Mouse (Mus musculus): ENCODE results near the gene Lysmd4. TPM values are rescaled to one million over a fixed set of nuclear protein-coding genes. Genes with fewer than 3 reads are reported as not detected.
A peak's percentile ranks its signal among the peaks of the same experiment; 100 is the strongest.

Lysmd4 gene
- polyA plus RNA-seq, 1 experiment = 9.3 TPM

DNA sequence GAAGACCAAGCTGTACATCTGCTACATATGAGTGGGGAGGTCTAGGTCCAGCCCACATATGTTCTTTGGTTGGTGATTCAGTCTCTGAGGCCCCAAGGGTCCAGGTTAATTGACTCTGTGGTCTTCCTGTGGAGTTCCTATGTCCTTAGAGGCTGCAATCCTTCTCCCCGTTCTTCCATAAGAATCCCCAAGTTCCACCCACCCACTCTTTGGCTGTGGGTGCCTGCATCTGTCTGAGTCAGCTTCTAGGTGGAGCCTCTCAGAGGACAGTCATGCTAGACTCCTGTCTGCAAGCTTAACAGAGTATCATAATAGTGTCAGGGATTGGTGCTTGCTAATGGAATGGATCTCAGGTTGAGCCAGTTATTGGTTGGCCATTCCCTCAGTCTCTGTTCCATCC lies 8.8 kb upstream of the Lysmd4 start:
- no peak for DNase-seq
- WGBS = 79% methylated on average over 1 of the region's 1 CpGs
- H3K4me3 ChIP-seq (ENCODE audit: control insufficient read depth, insufficient read depth, low read length) = no peak overlapping the region
- TF ChIP-seq CTCF (IDR thresholded peaks at IDR 0.05; ENCODE audit: borderline replicate concordance, control insufficient read depth, extremely low read depth, insufficient read depth, low read length, poor library complexity) (no peak), POLR2A (IDR thresholded peaks at IDR 0.05; ENCODE audit: control insufficient read depth, extremely low read depth, insufficient read depth, low read length, poor library complexity) (no peak)
- H3K36me3 ChIP-seq (ENCODE audit: control insufficient read depth, insufficient read depth, low read length) = no peaks in the 10 kb centered on the region
- no peaks in the 10 kb centered on the region for H3K27me3 ChIP-seq (ENCODE audit: control insufficient read depth, insufficient read depth, low read length)
- H3K27ac ChIP-seq (ENCODE audit: control insufficient read depth, insufficient read depth, low read length) = no peak overlapping the region
- H3K4me1 ChIP-seq (replicated peaks; ENCODE audit: control insufficient read depth, insufficient read depth, low read length) = no peaks in the 10 kb centered on the region

DNA sequence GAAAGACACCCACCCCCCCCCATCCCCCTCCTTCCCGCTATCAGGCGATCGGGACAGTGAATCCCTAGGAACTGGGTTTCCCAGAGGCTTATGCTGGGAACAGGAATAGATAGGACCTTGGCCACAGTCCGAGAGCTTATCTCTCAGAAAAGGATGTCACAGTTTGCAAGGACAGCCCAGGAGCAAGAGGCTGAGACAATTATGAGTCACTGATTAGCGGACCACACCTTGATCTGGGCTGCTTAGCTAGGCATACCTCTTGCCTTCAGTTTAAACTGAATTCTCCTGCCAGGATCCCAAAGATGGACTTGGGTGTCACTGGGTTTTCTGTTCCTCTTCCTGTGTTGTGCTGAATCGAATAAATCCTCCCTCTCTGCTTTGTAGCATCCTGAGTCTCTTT lies 6.0 kb upstream of the Lysmd4 start:
- no peak for TF ChIP-seq POLR2A (IDR thresholded peaks at IDR 0.05; ENCODE audit: control insufficient read depth, extremely low read depth, insufficient read depth, low read length, poor library complexity)
- no peak for TF ChIP-seq CTCF (IDR thresholded peaks at IDR 0.05; ENCODE audit: borderline replicate concordance, control insufficient read depth, extremely low read depth, insufficient read depth, low read length, poor library complexity)
- WGBS = 90% methylated on average over 6 of the region's 6 CpGs
- DNase-seq = no peak

DNA sequence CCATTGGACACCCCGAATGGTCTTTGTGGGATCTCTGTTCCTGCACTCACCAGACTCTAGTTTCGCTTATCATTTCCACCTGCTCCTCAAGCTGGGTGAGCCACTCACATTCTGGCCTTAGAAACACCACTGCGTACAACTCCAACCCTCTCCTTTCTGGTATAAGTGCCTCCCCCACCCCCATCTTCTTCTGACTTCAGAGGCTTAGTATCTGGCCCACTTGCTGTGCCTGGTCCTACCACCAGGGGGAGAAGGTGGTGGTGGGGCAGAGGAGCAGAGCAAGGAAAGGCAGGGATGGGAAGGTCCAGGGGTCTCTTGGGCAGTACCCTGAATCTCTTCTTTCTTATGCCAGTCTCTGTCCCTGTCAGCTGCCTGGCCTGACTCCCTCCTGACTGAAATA lies 5.3 kb upstream of the Lysmd4 start:
- DNase-seq = peak; percentile 84
- Histone ChIP-seq H3K4me3 (ENCODE audit: control insufficient read depth, insufficient read depth, low read length) (no peak overlapping the region), H3K4me1 (replicated peaks; ENCODE audit: control insufficient read depth, insufficient read depth, low read length) (peaks cover 1% of the 10 kb centered on the region; the same call in 1 of the 2 replicates), H3K27ac (ENCODE audit: control insufficient read depth, insufficient read depth, low read length) (no peak overlapping the region), H3K27me3 (ENCODE audit: control insufficient read depth, insufficient read depth, low read length) (no peaks in the 10 kb centered on the region), H3K36me3 (ENCODE audit: control insufficient read depth, insufficient read depth, low read length) (no peaks in the 10 kb centered on the region)
- 88% methylated on average over 3 of the region's 3 CpGs for WGBS
- TF ChIP-seq POLR2A (IDR thresholded peaks at IDR 0.05; ENCODE audit: control insufficient read depth, extremely low read depth, insufficient read depth, low read length, poor library complexity) (no peak), CTCF (IDR thresholded peaks at IDR 0.05; ENCODE audit: borderline replicate concordance, control insufficient read depth, extremely low read depth, insufficient read depth, low read length, poor library complexity) (peak; percentile 88; the same call in 1 of the 2 replicates)

More for the DNA sequence above, 6.0 kb upstream of the Lysmd4 start:
- no peak overlapping the region for H3K4me3 ChIP-seq (ENCODE audit: control insufficient read depth, insufficient read depth, low read length)
- H3K27ac ChIP-seq (ENCODE audit: control insufficient read depth, insufficient read depth, low read length) = no peak overlapping the region
- H3K36me3 ChIP-seq (ENCODE audit: control insufficient read depth, insufficient read depth, low read length) = no peaks in the 10 kb centered on the region
- H3K4me1 ChIP-seq (replicated peaks; ENCODE audit: control insufficient read depth, insufficient read depth, low read length) = no peaks in the 10 kb centered on the region
- H3K27me3 ChIP-seq (ENCODE audit: control insufficient read depth, insufficient read depth, low read length) = no peaks in the 10 kb centered on the region

DNA sequence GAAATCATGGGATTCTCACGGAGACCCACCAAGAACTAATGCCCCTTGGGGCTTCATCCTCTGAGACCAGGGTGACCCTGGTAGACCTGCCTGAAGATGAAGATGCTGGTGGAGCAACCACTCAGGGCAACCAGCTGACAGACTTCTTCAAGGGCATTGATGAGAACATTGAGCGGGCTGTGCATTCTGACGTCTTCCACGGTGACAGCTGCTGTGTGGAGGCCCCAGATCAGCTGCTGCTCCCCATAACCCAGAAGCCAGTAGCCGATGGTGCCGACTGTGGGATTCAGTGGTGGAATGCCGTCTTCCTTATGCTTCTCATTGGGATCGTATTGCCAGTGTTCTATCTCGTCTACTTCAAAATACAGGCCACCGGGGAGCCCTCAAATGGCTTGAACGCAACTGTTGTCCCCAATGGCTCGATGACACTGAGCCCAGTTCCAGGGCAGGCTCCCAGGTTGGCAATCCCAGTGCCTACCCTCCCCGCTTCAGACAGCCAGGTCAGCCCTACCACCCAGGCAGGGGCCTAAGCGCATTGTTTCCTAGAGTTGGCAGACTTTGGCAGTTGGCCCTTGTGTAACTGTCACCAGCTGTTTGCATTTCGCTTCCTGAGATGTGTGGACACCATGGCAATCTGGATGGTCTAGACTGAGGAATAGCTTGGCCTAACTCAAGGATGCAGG lies 3.7 kb downstream of the Lysmd4 start:
- H3K27me3 ChIP-seq (ENCODE audit: control insufficient read depth, insufficient read depth, low read length) = no peaks in the 10 kb centered on the region
- no peak overlapping the region for H3K27ac ChIP-seq (ENCODE audit: control insufficient read depth, insufficient read depth, low read length)
- TF ChIP-seq CTCF (IDR thresholded peaks at IDR 0.05; ENCODE audit: borderline replicate concordance, control insufficient read depth, extremely low read depth, insufficient read depth, low read length, poor library complexity) (no peak), POLR2A (IDR thresholded peaks at IDR 0.05; ENCODE audit: control insufficient read depth, extremely low read depth, insufficient read depth, low read length, poor library complexity) (no peak)
- DNase-seq = no peak
- WGBS = 96% methylated on average over 15 of the region's 15 CpGs
- H3K4me1 ChIP-seq (replicated peaks; ENCODE audit: control insufficient read depth, insufficient read depth, low read length) = peaks cover 10% of the 10 kb centered on the region
- no peaks in the 10 kb centered on the region; the same call in 1 of the 2 replicates for H3K36me3 ChIP-seq (ENCODE audit: control insufficient read depth, insufficient read depth, low read length)
- no peak overlapping the region for H3K4me3 ChIP-seq (ENCODE audit: control insufficient read depth, insufficient read depth, low read length)

DNA sequence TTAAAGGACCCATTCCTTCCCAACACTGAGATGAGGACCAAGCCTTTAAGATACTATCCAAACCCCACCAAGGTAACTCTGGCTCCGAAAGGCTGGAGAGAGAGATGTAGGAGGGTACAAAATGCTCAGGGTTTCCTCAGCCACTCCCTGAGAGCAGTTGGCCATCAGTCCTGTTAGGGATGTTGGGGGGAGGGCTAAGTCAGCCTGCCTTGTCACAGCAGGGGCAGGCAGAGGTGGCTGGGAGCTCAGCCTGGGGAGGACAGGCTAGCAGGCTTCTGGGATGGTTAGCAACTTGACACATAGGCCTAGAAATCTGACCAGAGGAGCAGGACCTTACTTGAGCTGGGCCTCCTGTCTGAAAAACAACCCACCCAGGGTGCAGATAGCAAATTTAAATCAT lies 5.2 kb downstream of the Lysmd4 start:
- WGBS = 91% methylated on average over 1 of the region's 1 CpGs
- no peak overlapping the region for H3K4me3 ChIP-seq (ENCODE audit: control insufficient read depth, insufficient read depth, low read length)
- peaks cover 11% of the 10 kb centered on the region for H3K36me3 ChIP-seq (ENCODE audit: control insufficient read depth, insufficient read depth, low read length)
- H3K27ac ChIP-seq (ENCODE audit: control insufficient read depth, insufficient read depth, low read length) = no peak overlapping the region
- TF ChIP-seq CTCF (IDR thresholded peaks at IDR 0.05; ENCODE audit: borderline replicate concordance, control insufficient read depth, extremely low read depth, insufficient read depth, low read length, poor library complexity) = no peak
- TF ChIP-seq POLR2A (IDR thresholded peaks at IDR 0.05; ENCODE audit: control insufficient read depth, extremely low read depth, insufficient read depth, low read length, poor library complexity) = no peak
- no peak for DNase-seq
- no peaks in the 10 kb centered on the region for H3K27me3 ChIP-seq (ENCODE audit: control insufficient read depth, insufficient read depth, low read length)
- peaks cover 7% of the 10 kb centered on the region for H3K4me1 ChIP-seq (replicated peaks; ENCODE audit: control insufficient read depth, insufficient read depth, low read length)

DNA sequence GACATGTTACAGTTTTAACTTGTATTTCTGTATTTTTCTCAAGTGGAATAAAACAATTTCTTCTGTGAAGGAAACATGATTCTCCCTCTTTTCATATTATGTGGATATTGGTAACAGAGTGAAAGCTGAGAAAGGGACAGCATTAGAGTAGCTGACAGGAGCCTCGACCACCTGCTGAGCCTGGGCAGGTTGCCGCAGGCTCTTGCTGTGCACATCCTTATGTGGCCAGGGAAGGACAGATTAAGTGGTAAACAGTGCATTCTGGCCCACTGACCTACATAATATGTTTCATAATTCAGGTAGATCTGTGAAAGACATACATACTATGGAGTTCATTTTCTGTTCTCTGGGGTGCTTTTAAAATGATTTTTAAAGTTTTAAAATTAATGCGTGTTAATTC lies 6.0 kb downstream of the Lysmd4 start:
- Histone ChIP-seq H3K36me3 (ENCODE audit: control insufficient read depth, insufficient read depth, low read length) (peaks cover 18% of the 10 kb centered on the region), H3K4me1 (replicated peaks; ENCODE audit: control insufficient read depth, insufficient read depth, low read length) (no peaks in the 10 kb centered on the region), H3K27ac (ENCODE audit: control insufficient read depth, insufficient read depth, low read length) (no peak overlapping the region), H3K27me3 (ENCODE audit: control insufficient read depth, insufficient read depth, low read length) (no peaks in the 10 kb centered on the region), H3K4me3 (ENCODE audit: control insufficient read depth, insufficient read depth, low read length) (no peak overlapping the region)
- WGBS = 89% methylated on average over 3 of the region's 3 CpGs
- TF ChIP-seq CTCF (IDR thresholded peaks at IDR 0.05; ENCODE audit: borderline replicate concordance, control insufficient read depth, extremely low read depth, insufficient read depth, low read length, poor library complexity) (no peak), POLR2A (IDR thresholded peaks at IDR 0.05; ENCODE audit: control insufficient read depth, extremely low read depth, insufficient read depth, low read length, poor library complexity) (no peak)
- no peak for DNase-seq

All from thymus, adult 2 months (tissue).